Comparison of ENCODE assay signal across 16 mouse cellular contexts in genomic region chr11:89665170-89665880, GRCm38 (mm10).
DNase-seq lines count a peak whose midpoint lies in the region; ATAC-seq and TF ChIP-seq lines count a peak whose summit lies in the region.
"Had no signal": no experiment of that assay in that cellular context is flagged by ENCODE, and none has a peak within 500 bp of the region (broad histone marks: within the 10 kb centered on the region; RNA-seq: fewer than 3 reads in every experiment).

No protein-coding gene starts in this region.

- TF ChIP-seq CTCF in forebrain, postnatal 0 days (IDR thresholded peaks at IDR 0.05; ENCODE audit: low read depth): no peak
- TF ChIP-seq CTCF in brain, embryonic 14.5 days (IDR thresholded peaks at IDR 0.05; ENCODE audit: borderline replicate concordance, extremely low read depth, insufficient read depth, insufficient read length): no peak

- DNase-seq in forebrain, postnatal 0 days: no peak
- DNase-seq in kidney, adult 9 months: peak; percentile 2
- no peak for DNase-seq in kidney, postnatal 10 days
- DNase-seq in brain, embryonic 14.5 days (ENCODE audit: low read depth): peak; percentile 60
- no peak for DNase-seq in thymus, postnatal 0 days (ENCODE audit: low spot score)
- DNase-seq: adrenal gland, postnatal 10 days; cerebellum, adult 8-10 months; cerebellum, postnatal 36 days; liver, embryonic 13.5 days; lung, adult 2 months; thymus, adult 18-20 months; thymus, postnatal 4 days had no signal

- ATAC-seq in forebrain, embryonic 13.5 days: no peak
- no peak; the same call in 1 of the 2 replicates for ATAC-seq in forebrain, postnatal 0 days
- ATAC-seq in neural tube, embryonic 13.5 days (ENCODE audit: low read depth): peak; percentile 86

- H3K4me3 ChIP-seq in forebrain, embryonic 13.5 days: no peak overlapping the region
- no peak overlapping the region for H3K4me3 ChIP-seq in forebrain, postnatal 0 days (ENCODE audit: low read depth, low read length)
- H3K4me3 ChIP-seq in neural tube, embryonic 13.5 days: no peak overlapping the region
- H3K4me3 ChIP-seq: embryonic facial prominence, embryonic 15.5 days; liver, embryonic 13.5 days; stomach, embryonic 15.5 days had no signal

- TF ChIP-seq POLR2A in brain, embryonic 14.5 days (IDR thresholded peaks at IDR 0.05; ENCODE audit: borderline replicate concordance, extremely low read depth, insufficient read depth, insufficient read length, poor library complexity, severe bottlenecking): no peak

- peaks cover 3% of the 10 kb centered on the region; the same call in 1 of the 2 replicates for H3K4me1 ChIP-seq in forebrain, embryonic 13.5 days
- no peaks in the 10 kb centered on the region for H3K4me1 ChIP-seq in forebrain, postnatal 0 days (ENCODE audit: insufficient read depth)
- H3K4me1 ChIP-seq in neural tube, embryonic 13.5 days (replicated peaks): peaks cover 14% of the 10 kb centered on the region
- H3K4me1 ChIP-seq: embryonic facial prominence, embryonic 15.5 days; liver, embryonic 13.5 days; stomach, embryonic 15.5 days had no signal

- no peaks in the 10 kb centered on the region for H3K9me3 ChIP-seq in forebrain, embryonic 13.5 days (replicated peaks)
- no peaks in the 10 kb centered on the region for H3K9me3 ChIP-seq in forebrain, postnatal 0 days (ENCODE audit: low read length)
- no peaks in the 10 kb centered on the region for H3K9me3 ChIP-seq in neural tube, embryonic 13.5 days
- H3K9me3 ChIP-seq: embryonic facial prominence, embryonic 15.5 days; liver, embryonic 13.5 days; stomach, embryonic 15.5 days had no signal

- WGBS in forebrain, embryonic 13.5 days: 47% methylated on average over 14 of the region's 14 CpGs
- WGBS in forebrain, postnatal 0 days: 30% methylated on average over 14 of the region's 14 CpGs
- 33% methylated on average over 14 of the region's 14 CpGs for WGBS in neural tube, embryonic 13.5 days

- H3K4me2 ChIP-seq in forebrain, embryonic 13.5 days: peak overlapping the region; percentile 8; the same call in 1 of the 2 replicates
- no peak overlapping the region for H3K4me2 ChIP-seq in forebrain, postnatal 0 days (ENCODE audit: low read depth)
- H3K4me2 ChIP-seq in neural tube, embryonic 13.5 days: no peak overlapping the region
- H3K4me2 ChIP-seq: embryonic facial prominence, embryonic 15.5 days; liver, embryonic 13.5 days; stomach, embryonic 15.5 days had no signal

- H3K9ac ChIP-seq in forebrain, embryonic 13.5 days: no peak overlapping the region
- no peak overlapping the region for H3K9ac ChIP-seq in forebrain, postnatal 0 days
- no peak overlapping the region for H3K9ac ChIP-seq in neural tube, embryonic 13.5 days
- H3K9ac ChIP-seq: embryonic facial prominence, embryonic 15.5 days; liver, embryonic 13.5 days; stomach, embryonic 15.5 days had no signal

- H3K36me3 ChIP-seq in forebrain, embryonic 13.5 days (ENCODE audit: poor library complexity, severe bottlenecking): no peaks in the 10 kb centered on the region
- H3K36me3 ChIP-seq in forebrain, postnatal 0 days (ENCODE audit: insufficient read depth): no peaks in the 10 kb centered on the region
- no peaks in the 10 kb centered on the region for H3K36me3 ChIP-seq in neural tube, embryonic 13.5 days
- H3K36me3 ChIP-seq: embryonic facial prominence, embryonic 15.5 days; liver, embryonic 13.5 days; stomach, embryonic 15.5 days had no signal

- H3K27me3 ChIP-seq in forebrain, embryonic 13.5 days: no peaks in the 10 kb centered on the region
- H3K27me3 ChIP-seq in forebrain, postnatal 0 days (ENCODE audit: insufficient read depth, low read length): no peaks in the 10 kb centered on the region
- H3K27me3 ChIP-seq in neural tube, embryonic 13.5 days: no peaks in the 10 kb centered on the region
- H3K27me3 ChIP-seq: embryonic facial prominence, embryonic 15.5 days; liver, embryonic 13.5 days; stomach, embryonic 15.5 days had no signal

- H3K27ac ChIP-seq in forebrain, embryonic 13.5 days: no peak overlapping the region
- no peak overlapping the region for H3K27ac ChIP-seq in forebrain, postnatal 0 days (ENCODE audit: low read depth, low read length)
- H3K27ac ChIP-seq in neural tube, embryonic 13.5 days (replicated peaks): peak overlapping the region; percentile 46; the same call in 1 of the 2 replicates
- H3K27ac ChIP-seq: embryonic facial prominence, embryonic 15.5 days; liver, embryonic 13.5 days; stomach, embryonic 15.5 days had no signal

Comparison
In these comparisons a context has a peak if more than half of its experiments do, and no peak if none do; other contexts are left out.
1. DNase-seq: peak in kidney, adult 9 months (single experiment) and brain, embryonic 14.5 days (single experiment); none in forebrain, postnatal 0 days (single experiment), kidney, postnatal 10 days (single experiment) and thymus, postnatal 0 days (single experiment).